ENCODE assay signal across 12 mouse cellular contexts in genomic region chr1:187604063-187604484, GRCm38 (mm10). TPM values are rescaled to one million over a fixed set of nuclear protein-coding genes. Genes with fewer than 3 reads are reported as not detected.
A peak's percentile ranks its signal among the peaks of the same experiment; 100 is the strongest.
DNase-seq lines count a peak whose midpoint lies in the region; ATAC-seq and TF ChIP-seq lines count a peak whose summit lies in the region.
"Had no signal": no experiment of that assay in that cellular context is flagged by ENCODE, and none has a peak within 500 bp of the region (broad histone marks: within the 10 kb centered on the region; RNA-seq: fewer than 3 reads in every experiment).

No protein-coding gene starts in this region.

- H3K4me1 ChIP-seq in lung, embryonic 16.5 days (replicated peaks; ENCODE audit: control insufficient read depth, insufficient read depth, low read length) = peaks cover 22% of the 10 kb centered on the region
- H3K4me1 ChIP-seq in kidney, postnatal 0 days (replicated peaks; ENCODE audit: insufficient read depth, low read length) = peaks cover 18% of the 10 kb centered on the region; the same call in 1 of the 2 replicates

- H3K27ac ChIP-seq in gastrocnemius, adult 2 months = no peak overlapping the region
- H3K27ac ChIP-seq in lung, embryonic 16.5 days (ENCODE audit: low read length) = no peak overlapping the region
- H3K27ac ChIP-seq in kidney, postnatal 0 days = 0 out of 2 replicates have a peak overlapping the region, but pooled peaks have one; percentile 2
- H3K27ac ChIP-seq: liver, embryonic 13.5 days had no signal

- no peak for DNase-seq in gastrocnemius, adult 2 months
- DNase-seq in gastrocnemius, postnatal 4 days (ENCODE audit: low spot score in 2 of 2) = no peak
- no peak for DNase-seq in lung, postnatal 10 days
- peak; percentile 47 for DNase-seq in kidney, postnatal 0 days (ENCODE audit: low spot score)
- DNase-seq in retina, postnatal 1 day = peak; percentile 72
- no peak for DNase-seq in adrenal gland, postnatal 4 days (ENCODE audit: low spot score in 2 of 2)
- no peak for DNase-seq in cerebellum, adult 8-10 months
- DNase-seq: cerebellum, adult 11 months; liver, embryonic 13.5 days had no signal

- ATAC-seq in lung, embryonic 16.5 days (ENCODE audit: low read depth) = no peak
- no peak for ATAC-seq in kidney, postnatal 0 days (replicated peaks; ENCODE audit: low FRiP score, low read depth)
- ATAC-seq: forebrain, embryonic 16.5 days; inflammation-experienced regulatory T-cells, adult 6 months had no signal

- no peak overlapping the region for H3K9ac ChIP-seq in lung, embryonic 16.5 days (ENCODE audit: low read length)
- H3K9ac ChIP-seq in kidney, postnatal 0 days (ENCODE audit: low read depth, low read length) = no peak overlapping the region
- H3K9ac ChIP-seq: liver, embryonic 13.5 days had no signal

- 16% methylated on average over 11 of the region's 11 CpGs for WGBS in lung, embryonic 16.5 days
- 6% methylated on average over 11 of the region's 11 CpGs for WGBS in kidney, postnatal 0 days

- peaks cover 60% of the 10 kb centered on the region for H3K27me3 ChIP-seq in lung, embryonic 16.5 days (ENCODE audit: control insufficient read depth, insufficient read depth, low read depth, low read length)
- H3K27me3 ChIP-seq in kidney, postnatal 0 days (ENCODE audit: insufficient read depth, low read length) = peaks cover 33% of the 10 kb centered on the region

- no peaks in the 10 kb centered on the region for H3K36me3 ChIP-seq in lung, embryonic 16.5 days (ENCODE audit: control insufficient read depth, insufficient read depth, low read length)
- H3K36me3 ChIP-seq in kidney, postnatal 0 days (ENCODE audit: insufficient read depth, low read length) = no peaks in the 10 kb centered on the region
- H3K36me3 ChIP-seq: liver, embryonic 13.5 days had no signal

- H3K4me3 ChIP-seq in gastrocnemius, adult 2 months = peak overlapping the region; percentile 9; the same call in 1 of the 2 replicates
- peak overlapping the region; percentile 12; the same call in 1 of the 2 replicates for H3K4me3 ChIP-seq in lung, embryonic 16.5 days (ENCODE audit: low read length)
- peak overlapping the region; percentile 13; the same call in 1 of the 2 replicates for H3K4me3 ChIP-seq in kidney, postnatal 0 days (replicated peaks; ENCODE audit: low read depth, low read length)
- H3K4me3 ChIP-seq: liver, embryonic 13.5 days had no signal

- H3K9me3 ChIP-seq in lung, embryonic 16.5 days (ENCODE audit: control insufficient read depth, low read length) = no peaks in the 10 kb centered on the region
- no peaks in the 10 kb centered on the region for H3K9me3 ChIP-seq in kidney, postnatal 0 days (replicated peaks; ENCODE audit: low read length)

- TF ChIP-seq CTCF in gastrocnemius, adult 2 months (IDR thresholded peaks at IDR 0.05) = no peak
- no peak for TF ChIP-seq CTCF in kidney, postnatal 0 days (IDR thresholded peaks at IDR 0.05; ENCODE audit: low read depth)

- H3K4me2 ChIP-seq in lung, embryonic 16.5 days (ENCODE audit: low read depth, low read length) = peak overlapping the region; percentile 22; the same call in 1 of the 2 replicates
- H3K4me2 ChIP-seq in kidney, postnatal 0 days (ENCODE audit: low read length) = peak overlapping the region; percentile 51
- H3K4me2 ChIP-seq: liver, embryonic 13.5 days had no signal

- intact Hi-C loops in gastrocnemius, adult 2 months (cut with DNase I) = no loop called here

RNA-seq across cellular contexts. Expression of gene Esrrg, which starts 4.5 kb away (rescaled TPM):
- total RNA-seq in gastrocnemius, adult 2 months (2021) = 10 to 100 TPM; 21.1 to 39.1 TPM
- 1 to 10 TPM; 9.1 to 9.3 TPM for total RNA-seq in gastrocnemius, postnatal 4 days (2021)
- polyA plus RNA-seq in lung, embryonic 16.5 days (2015; fragmentation: Nextera tagmentation; extraction: Ambion mirVana) = 1.0 and 1.5 TPM in 2 replicates
- 26.0 and 27.1 TPM in 2 replicates for polyA plus RNA-seq in kidney, postnatal 0 days (2015; fragmentation: Nextera tagmentation; extraction: Ambion mirVana)
- total RNA-seq in adrenal gland, postnatal 4 days (2021) = 10 to 100 TPM; 20.0 to 27.2 TPM
- polyA plus RNA-seq: inflammation-experienced regulatory T-cells, adult 6 months had no signal

Comparison
In these comparisons a context has a peak if more than half of its experiments do, and no peak if none do; other contexts are left out.
1. DNase-seq: peak in kidney, postnatal 0 days (single experiment) and retina, postnatal 1 day (single experiment); none in gastrocnemius, adult 2 months (single experiment), gastrocnemius, postnatal 4 days (0 of 2), lung, postnatal 10 days (single experiment), adrenal gland, postnatal 4 days (0 of 2) and cerebellum, adult 8-10 months (single experiment).
2. Peak in every context shown above with its lines, with median percentiles within 50 percentile points of each other: H3K4me3 ChIP-seq.